Mouse (Mus musculus) stomach, embryonic 14.5 days (tissue): ENCODE measurements around the gene Ing2. TPM values are rescaled to one million over a fixed set of nuclear protein-coding genes. Genes with fewer than 3 reads are reported as not detected.

Experiments
- ATAC-seq: fragments of 200-750 bp; cut with Nextera tagmentation; 2 replicates; pipeline ENCODE4 v1.8.0; 2017; ENCODE audit warnings: low read depth, moderate TSS enrichment; ENCODE audit not compliant: insufficient number of reproducible peaks, insufficient read depth, low FRiP score
- H3K27ac ChIP-seq: fragments of 300-500 bp; sonication (generic); 2 replicates; pipeline ENCODE4 v1.5.1; 2014; ENCODE audit warnings: mild to moderate bottlenecking, low read length, moderate library complexity, mixed read lengths
- H3K27me3 ChIP-seq: fragments of 300-500 bp; sonication (generic); 2 replicates; pipeline ENCODE4 v1.6.1; 2014; ENCODE audit warnings: low read length, control low read depth, mixed read lengths; ENCODE audit not compliant: control insufficient read depth, insufficient read depth
- H3K36me3 ChIP-seq: fragments of 300-500 bp; sonication (generic); 2 replicates; pipeline ENCODE4 v1.6.1; 2014; ENCODE audit warnings: mild to moderate bottlenecking, control low read depth, low read length, moderate library complexity, mixed read lengths; ENCODE audit not compliant: control insufficient read depth, insufficient read depth
- H3K4me1 ChIP-seq: fragments of 300-500 bp; sonication (generic); 2 replicates; pipeline ENCODE4 v1.6.1; 2014; ENCODE audit warnings: low read length, control low read depth, mixed read lengths; ENCODE audit not compliant: control insufficient read depth, insufficient read depth
- H3K4me2 ChIP-seq: fragments of 300-500 bp; sonication (generic); replicated peaks from 2 replicates; pipeline ENCODE4 v1.6.1; 2014; ENCODE audit warnings: low read depth, low read length, control low read depth
- H3K4me3 ChIP-seq: fragments of 300-500 bp; sonication (generic); 2 replicates; pipeline ENCODE4 v1.5.1; 2014; ENCODE audit warnings: low read depth, low read length, control low read depth
- H3K9ac ChIP-seq: fragments of 300-500 bp; sonication (generic); replicated peaks from 2 replicates; pipeline ENCODE4 v1.6.1; 2014; ENCODE audit warnings: low read depth, mild to moderate bottlenecking, control low read depth, low read length, moderate library complexity, mixed read lengths
- H3K9me3 ChIP-seq: fragments of 300-500 bp; sonication (generic); 2 replicates; pipeline ENCODE4 v1.6.1; 2016; ENCODE audit warnings: low read depth, low read length, control low read depth; ENCODE audit not compliant: control insufficient read depth
- WGBS: fragments of 180-500 bp; shearing (Covaris S2); extraction: QIAGEN DNeasy Blood & Tissue Kit; methylation state at CpG from one replicate; pipeline ENCODE4 v1.1.7; 2014; 5-methylcytosine and 5-hydroxymethylcytosine counted together
- polyA plus RNA-seq: library from polyadenylated mRNA; unstranded; fragments of >200 nt; fragmentation: Nextera tagmentation; extraction: Ambion mirVana; gene quantifications from 2 replicates; pipeline ENCODE4 v1.2.1, GENCODE M21; 2014

Ing2 gene
- 14.7 and 17.2 TPM in 2 replicates for polyA plus RNA-seq

GRCm38 (mm10) chr8:47674777-47675710 lies at the start of gene Ing2:
Gene Ing2 (minus strand): TSS chr8:47675556.
- no peaks in the 10 kb centered on the region for H3K9me3 ChIP-seq
- peak within 1 kb of the TSS; percentile 97 for H3K4me3 ChIP-seq
- under 1% methylated on average over 92 of the region's 106 CpGs for WGBS
- no peaks in the 10 kb centered on the region for H3K27me3 ChIP-seq
- peak within 1 kb of the TSS; percentile 96 for H3K27ac ChIP-seq
- H3K9ac ChIP-seq, result peak within 1 kb of the TSS; percentile 90
- peak; percentile 89 for ATAC-seq
- no peaks in the 10 kb centered on the region for H3K36me3 ChIP-seq
- H3K4me2 ChIP-seq, result peak within 1 kb of the TSS; percentile 71
- 0 out of 2 replicates have a peak, but pooled peaks cover 8% of the 10 kb centered on the region for H3K4me1 ChIP-seq

- Histone ChIP-seq H3K9me3 (no peaks in the 10 kb centered on the region), H3K4me1 (0 out of 2 replicates have a peak, but pooled peaks cover 2% of the 10 kb centered on the region), H3K4me3 (no peak overlapping the region), H3K36me3 (no peaks in the 10 kb centered on the region), H3K27ac (no peak overlapping the region), H3K27me3 (no peaks in the 10 kb centered on the region), H3K4me2 (no peak overlapping the region), H3K9ac (no peak overlapping the region)
- no peak for ATAC-seq
- WGBS, result 47% methylated on average over 4 of the region's 4 CpGs
Observed at GRCm38 (mm10) chr8:47721609-47722008, 46.3 kb upstream of the Ing2 start.

- WGBS, result 27% methylated on average over 11 of the region's 11 CpGs
- Histone ChIP-seq H3K4me1 (0 out of 2 replicates have a peak, but pooled peaks cover 2% of the 10 kb centered on the region), H3K27ac (no peak overlapping the region), H3K4me2 (no peak overlapping the region), H3K9me3 (no peaks in the 10 kb centered on the region), H3K9ac (no peak overlapping the region), H3K4me3 (no peak overlapping the region), H3K27me3 (no peaks in the 10 kb centered on the region), H3K36me3 (no peaks in the 10 kb centered on the region)
- ATAC-seq, result no peak
Observed at GRCm38 (mm10) chr8:47718641-47719040, 43.3 kb upstream of the Ing2 start.

GRCm38 (mm10) chr8:47713761-47714745 lies 38.7 kb upstream of the Ing2 start, which contains the start of gene Cdkn2aip:
Gene Cdkn2aip (minus strand): TSS chr8:47713932.
- peaks cover 14% of the 10 kb centered on the region for H3K36me3 ChIP-seq
- H3K9me3 ChIP-seq, result no peaks in the 10 kb centered on the region
- H3K27ac ChIP-seq, result peak within 1 kb of the TSS; percentile 94
- H3K9ac ChIP-seq, result peak within 1 kb of the TSS; percentile 79
- H3K4me1 ChIP-seq, result 0 out of 2 replicates have a peak, but pooled peaks cover 2% of the 10 kb centered on the region
- under 1% methylated on average over 109 of the region's 114 CpGs for WGBS
- peak; percentile 98 for ATAC-seq
- peak within 1 kb of the TSS; percentile 49 for H3K4me2 ChIP-seq
- no peaks in the 10 kb centered on the region for H3K27me3 ChIP-seq
- peak within 1 kb of the TSS; percentile 95 for H3K4me3 ChIP-seq

- peak overlapping the region; percentile 94 for H3K27ac ChIP-seq
- H3K27me3 ChIP-seq, result no peaks in the 10 kb centered on the region
- H3K9me3 ChIP-seq, result no peaks in the 10 kb centered on the region
- peak overlapping the region; percentile 95 for H3K4me3 ChIP-seq
- 0 out of 2 replicates have a peak, but pooled peaks cover under 1% of the 10 kb centered on the region for H3K4me1 ChIP-seq
- H3K4me2 ChIP-seq, result peak overlapping the region; percentile 47
- 0% methylated on average over 44 of the region's 44 CpGs for WGBS
- H3K9ac ChIP-seq, result peak overlapping the region; percentile 79
- peak; percentile 10 for ATAC-seq
- H3K36me3 ChIP-seq, result peaks cover 20% of the 10 kb centered on the region
Observed at GRCm38 (mm10) chr8:47713171-47713663, 37.9 kb upstream of the Ing2 start.

GRCm38 (mm10) chr8:47708106-47708505 lies 32.8 kb upstream of the Ing2 start:
- no peak overlapping the region for H3K4me2 ChIP-seq
- H3K4me1 ChIP-seq, result no peaks in the 10 kb centered on the region
- ATAC-seq, result no peak
- no peak overlapping the region for H3K4me3 ChIP-seq
- H3K27me3 ChIP-seq, result no peaks in the 10 kb centered on the region
- H3K9me3 ChIP-seq, result no peaks in the 10 kb centered on the region
- no peak overlapping the region for H3K9ac ChIP-seq
- 83% methylated on average over 5 of the region's 5 CpGs for WGBS
- no peak overlapping the region for H3K27ac ChIP-seq
- H3K36me3 ChIP-seq, result peaks cover 25% of the 10 kb centered on the region

- ATAC-seq, result no peak
- H3K36me3 ChIP-seq, result peaks cover 24% of the 10 kb centered on the region
- no peak overlapping the region for H3K9ac ChIP-seq
- WGBS, result 90% methylated on average over 8 of the region's 8 CpGs
- H3K4me3 ChIP-seq, result no peak overlapping the region
- no peak overlapping the region for H3K4me2 ChIP-seq
- H3K27ac ChIP-seq, result no peak overlapping the region
- H3K27me3 ChIP-seq, result no peaks in the 10 kb centered on the region
- no peaks in the 10 kb centered on the region for H3K4me1 ChIP-seq
- H3K9me3 ChIP-seq, result no peaks in the 10 kb centered on the region
Observed at GRCm38 (mm10) chr8:47706746-47707145, 31.4 kb upstream of the Ing2 start.

GRCm38 (mm10) chr8:47702333-47702732 lies 27.0 kb upstream of the Ing2 start:
- H3K27ac ChIP-seq, result no peak overlapping the region
- 54% methylated on average over 1 of the region's 1 CpGs for WGBS
- H3K9ac ChIP-seq, result no peak overlapping the region
- no peak overlapping the region for H3K4me3 ChIP-seq
- H3K4me2 ChIP-seq, result no peak overlapping the region
- H3K36me3 ChIP-seq, result no peaks in the 10 kb centered on the region
- no peaks in the 10 kb centered on the region for H3K4me1 ChIP-seq
- ATAC-seq, result no peak
- no peaks in the 10 kb centered on the region for H3K27me3 ChIP-seq
- H3K9me3 ChIP-seq, result no peaks in the 10 kb centered on the region
